Mouse (Mus musculus) heart, postnatal 25 days (tissue): ENCODE data around the gene Tspyl3. TPM values are rescaled to one million over a fixed set of nuclear protein-coding genes. Genes with fewer than 3 reads are reported as not detected.

Experiments
- DNase-seq: peaks from one replicate; pipeline ENCODE4 v3.0.0; 2022; ENCODE audit warnings: low spot score
- intact Hi-C: fragments of 180-260 bp; cut with DNase I; formaldehyde crosslinking; loops from one replicate; pipeline ENCODE4 v1.15.1; 2025
- total RNA-seq, 2 experiments: library from RNA; stranded (reverse); gene quantifications; 2 replicates each; pipeline ENCODE4 v1.2.3; 2021

Tspyl3 gene
- total RNA-seq, 2 experiments from 2014 or later, result 1.4 to 1.5 TPM

DNA sequence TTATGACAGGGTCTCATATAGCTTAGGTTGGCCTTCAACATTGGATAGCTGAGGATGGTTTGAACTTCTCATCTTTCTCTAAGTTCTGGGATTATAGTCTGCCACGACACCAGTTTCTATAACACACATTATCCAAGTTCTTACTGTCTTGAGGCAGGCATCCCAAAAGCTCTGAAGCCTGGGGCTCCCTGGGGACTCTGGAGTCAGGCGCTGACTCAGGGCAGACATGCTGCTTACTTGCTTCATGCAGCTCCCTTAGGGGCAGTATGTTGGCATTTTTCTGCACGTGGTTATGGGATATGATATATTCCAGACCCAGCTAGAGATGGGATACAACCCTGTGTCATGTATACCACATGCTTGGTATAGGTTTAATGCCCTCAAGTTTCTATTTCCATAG lies 45.3 kb downstream of the Tspyl3 start:
- DNase-seq, result no peak
- intact Hi-C loops, result no loop called here

DNA sequence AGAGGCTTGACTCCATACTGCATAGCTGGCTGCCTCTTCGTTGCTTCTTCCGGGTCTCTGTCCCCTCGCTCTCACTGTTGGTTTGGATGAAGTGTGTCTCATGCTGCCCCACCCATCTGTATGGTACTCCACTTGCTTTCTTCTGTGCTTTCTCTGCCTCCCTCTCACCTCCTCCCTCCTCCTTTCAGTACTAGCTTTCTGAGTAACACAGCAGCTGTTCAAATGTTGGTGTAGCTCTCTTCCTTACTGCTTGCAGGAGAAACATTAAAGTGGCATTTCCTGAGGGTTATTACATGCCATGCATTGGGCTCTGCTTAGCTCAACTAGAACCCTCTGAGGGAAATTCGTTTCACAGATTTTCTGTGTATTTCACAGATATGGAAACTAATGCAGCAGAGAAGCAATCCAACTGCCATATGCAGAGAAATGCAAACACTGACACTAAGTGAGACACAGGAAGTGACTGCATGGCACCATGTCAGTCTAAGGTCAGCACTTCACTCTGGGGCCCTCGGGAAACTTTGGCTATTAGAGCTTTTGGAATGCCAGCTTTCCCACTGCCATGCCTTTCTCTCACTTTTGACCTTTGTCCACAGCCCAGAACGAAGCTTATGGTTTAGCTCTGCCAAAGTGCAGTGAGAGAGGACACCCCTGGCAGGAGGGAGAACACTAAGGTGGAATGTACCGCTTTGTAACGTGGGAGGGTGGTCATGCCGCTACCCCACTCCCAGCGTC lies 45.9 kb downstream of the Tspyl3 start:
- no peak for DNase-seq
- intact Hi-C loops, result no loop called here

DNA sequence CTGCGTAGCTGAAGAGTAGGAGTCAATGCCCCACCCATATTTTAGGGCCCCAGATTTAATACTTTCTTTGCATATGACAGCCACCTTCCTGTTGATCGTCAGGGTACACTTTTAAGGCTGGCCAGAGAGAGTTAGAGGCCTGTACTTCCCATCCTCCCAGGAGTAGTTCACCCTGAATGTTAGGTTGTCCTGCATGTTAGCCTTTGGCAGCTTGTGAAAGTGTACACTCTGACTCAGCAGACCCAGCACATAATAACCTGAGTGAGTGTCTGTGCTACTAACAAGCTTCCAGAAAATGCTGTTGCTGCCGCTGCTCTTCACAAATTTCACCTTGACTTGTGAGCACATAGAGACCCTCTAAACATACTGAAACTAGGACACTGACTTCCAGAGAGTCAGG lies 48.1 kb downstream of the Tspyl3 start:
- DNase-seq, result no peak
- intact Hi-C loops, result no loop called here

- DNase-seq, result no peak
- intact Hi-C loops, result no loop called here
Measured at GRCm38 (mm10) chr2:153175995-153176570, 49.2 kb downstream of the Tspyl3 start.

Other genes with a start within 250 kb of the Tspyl3 start
- 100 to 1,000 TPM; 110 to 116 TPM for gene Pdrg1, start 210.0 kb downstream of the Tspyl3 start, total RNA-seq
- not detected for gene Xkr7, start 193.6 kb downstream of the Tspyl3 start, total RNA-seq
- 10 to 100 TPM; 15.8 to 16.7 TPM for gene Ccm2l, start 159.5 kb downstream of the Tspyl3 start, total RNA-seq
- gene Hck, start 117.0 kb downstream of the Tspyl3 start, total RNA-seq, result 1 to 10 TPM; 1.1 to 1.4 TPM
- gene Tm9sf4, start 64.1 kb downstream of the Tspyl3 start, total RNA-seq, result 10 to 100 TPM; 47.5 to 51.3 TPM
- 1 to 10 TPM; 4.6 to 4.8 TPM for gene Plagl2, start 16.0 kb upstream of the Tspyl3 start, total RNA-seq
- gene Pofut1, start 16.1 kb upstream of the Tspyl3 start, total RNA-seq, result 10 to 100 TPM; 13.6 to 13.7 TPM
- gene Kif3b, start 66.0 kb upstream of the Tspyl3 start, total RNA-seq, result 1 to 10 TPM; 7.8 to 8.4 TPM
- 10 to 100 TPM; 22.4 to 23.7 TPM for gene Asxl1, start 120.4 kb upstream of the Tspyl3 start, total RNA-seq